Mouse (Mus musculus) ES-Bruce4 (cell line): ENCODE results near the gene Selenov.

ENCODE experiments used
- CTCF ChIP-seq: IDR thresholded peaks from one replicate; pipeline ENCODE4 v1.8.1; 2011; ENCODE audit warnings: low read depth, low read length
- EP300 ChIP-seq: IDR thresholded peaks from 2 replicates; pipeline ENCODE4 v1.6.1; 2011; ENCODE audit warnings: low read depth, low read length; ENCODE audit not compliant: insufficient read depth

DNA sequence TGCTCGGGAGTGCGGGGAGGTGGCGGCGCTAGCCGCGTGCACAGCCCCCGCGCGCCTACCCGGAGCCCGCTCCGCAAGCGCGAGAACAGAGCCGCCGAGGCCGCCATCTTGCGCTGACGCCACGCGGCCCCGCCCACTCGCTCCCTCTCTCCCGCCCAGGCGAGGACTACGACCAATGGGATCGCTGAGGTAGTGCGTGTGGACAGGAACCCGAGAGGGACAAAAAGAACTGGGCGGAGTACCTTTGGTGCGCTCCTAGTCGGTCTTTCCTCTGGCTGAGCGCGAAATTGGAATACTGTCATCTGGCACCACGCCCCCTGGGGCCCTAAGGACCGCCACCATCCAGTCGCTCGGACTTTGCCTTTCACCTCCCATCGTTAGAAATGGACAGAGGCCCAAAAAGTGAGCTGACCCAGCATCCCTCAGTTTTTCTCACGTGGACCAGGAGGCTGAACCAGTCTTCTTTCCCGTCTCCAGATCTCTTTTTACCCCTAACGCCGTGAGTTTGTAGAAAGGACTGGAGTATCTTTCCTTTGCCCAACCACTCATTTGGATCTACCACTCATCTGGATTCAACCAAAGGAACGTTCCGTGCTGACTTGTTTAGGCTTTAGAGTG lies 21.0 kb upstream of the Selenov start, which contains the start of gene Timm50:
- TF ChIP-seq CTCF: no peak
- 0 out of 2 replicates have a peak, but pooled peaks have one; percentile 44 for TF ChIP-seq EP300
